In the genomic region with DNA sequence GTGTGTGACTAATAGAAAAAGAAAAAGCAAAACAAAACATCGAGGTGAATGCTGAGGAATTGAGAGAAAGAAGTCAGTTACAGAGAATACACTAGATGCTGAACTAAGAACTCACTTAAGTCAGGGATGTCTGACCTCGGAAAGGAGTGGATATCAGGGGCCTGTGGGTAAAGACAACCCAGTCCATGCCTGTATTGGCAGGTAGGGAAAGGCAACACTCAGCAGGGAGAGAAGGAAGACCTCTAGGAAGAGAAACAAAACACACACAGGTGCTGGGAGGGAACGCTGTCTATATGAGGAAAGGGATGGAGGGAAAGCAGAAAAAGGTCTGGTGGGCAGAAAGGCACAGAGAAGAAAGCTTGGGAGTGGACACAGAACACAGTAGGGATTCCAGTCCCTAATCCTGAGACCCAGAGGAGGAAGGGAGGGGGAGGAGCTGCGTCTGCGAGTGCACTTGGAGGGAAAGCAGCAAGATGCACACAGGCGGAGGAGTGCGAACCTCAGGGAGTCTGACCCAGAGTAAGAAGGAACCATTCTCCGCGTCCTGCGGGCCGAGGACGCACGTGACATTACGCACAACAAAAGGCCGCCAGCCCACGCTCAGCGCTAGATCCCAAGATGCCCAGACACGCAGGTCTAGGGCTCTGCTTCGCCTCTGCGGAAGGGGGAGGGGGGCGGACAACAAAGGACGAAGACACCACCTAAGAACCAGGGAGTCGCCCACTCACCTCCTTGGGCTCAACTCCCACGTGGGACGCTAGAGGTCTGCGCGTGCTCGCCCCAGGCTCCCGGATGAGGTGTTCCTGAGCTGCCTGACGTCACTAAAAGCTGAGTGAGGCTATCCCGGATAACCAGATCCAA, we compare ENCODE assay signal across 8 mouse cellular contexts. TPM values are rescaled to one million over a fixed set of nuclear protein-coding genes. Genes with fewer than 3 reads are reported as not detected.
A peak's percentile ranks its signal among the peaks of the same experiment; 100 is the strongest.
DNase-seq lines count a peak whose midpoint lies in the region; ATAC-seq lines count a peak whose summit lies in the region.

A gene (minus strand): TSS at position 770 of the 861 bp plus-strand sequence.

- peak within 1 kb of the TSS; percentile 39 for H3K27ac ChIP-seq in intestine, embryonic 15.5 days

- peaks cover 7% of the 10 kb centered on the region for H3K36me3 ChIP-seq in intestine, embryonic 15.5 days

- no peaks in the 10 kb centered on the region for H3K9me3 ChIP-seq in intestine, embryonic 15.5 days

- H3K9ac ChIP-seq in intestine, embryonic 15.5 days = peak within 1 kb of the TSS; percentile 48

- WGBS in intestine, embryonic 15.5 days = 4% methylated on average over 31 of the region's 31 CpGs

- ATAC-seq in intestine, embryonic 15.5 days = peak; percentile 98
- peak; percentile 89 for ATAC-seq in megakaryocyte, adult 5-6 weeks (ENCODE audit: poor library complexity, severe bottlenecking)

- H3K4me3 ChIP-seq in intestine, embryonic 15.5 days (replicated peaks) = peak within 1 kb of the TSS; percentile 42

- DNase-seq in adrenal gland, adult 8-10 months = peak; percentile 72
- DNase-seq in embryo, embryonic 10.5 days (ENCODE audit: low spot score) = peak; percentile 91
- DNase-seq in gonadal fat pad, adult 2 months (ENCODE audit: low read depth) = peak; percentile 16
- peak; percentile 82 to 90 for DNase-seq in left cerebral cortex, postnatal 10 days (ENCODE audit: extremely low spot score in 1 of 2, low spot score in 2 of 2)
- peak; percentile 87 to 90 for DNase-seq in right cerebral cortex, adult 2 months (ENCODE audit: low spot score in 2 of 2)
- DNase-seq in urinary bladder, adult 2 months (ENCODE audit: low spot score) = peak; percentile 45

- peak within 1 kb of the TSS; percentile 79 for H3K4me2 ChIP-seq in intestine, embryonic 15.5 days (replicated peaks)

- no peaks in the 10 kb centered on the region for H3K27me3 ChIP-seq in intestine, embryonic 15.5 days (replicated peaks)

- intact Hi-C loops in left cerebral cortex, postnatal 10 days (cut with DNase I) = no loop called here

- H3K4me1 ChIP-seq in intestine, embryonic 15.5 days (replicated peaks) = no peaks in the 10 kb centered on the region

RNA-seq across cellular contexts. Expression of the gene that starts here (rescaled TPM):
- 1 to 10 TPM; 6.0 to 7.8 (median 7.3) TPM for total RNA-seq in adrenal gland, adult 8-10 months (2022)
- 3.1 and 5.1 TPM in 2 replicates for polyA plus RNA-seq in gonadal fat pad, adult 2 months (2012; rRNA removed)
- polyA plus RNA-seq in intestine, embryonic 15.5 days (2015; fragmentation: Nextera tagmentation; extraction: Ambion mirVana) = 4.3 and 4.6 TPM in 2 replicates
- total RNA-seq in left cerebral cortex, postnatal 10 days (2021) = 10 to 100 TPM; 22.1 to 23.4 TPM
- 0.27 TPM in 1 of 2 replicates, not detected in the other for total RNA-seq in megakaryocyte, adult 5-6 weeks (2015)
- total RNA-seq in megakaryocyte, adult 5-6 weeks (2017) = 0.04 and 0.12 TPM in 2 replicates
- 3.2 and 3.8 TPM in 2 replicates for polyA plus RNA-seq in urinary bladder, adult 2 months (2012; rRNA removed)

Comparison
In these comparisons a context has a peak if more than half of its experiments do, and no peak if none do; other contexts are left out.
1. Peak in every context shown above with its lines: DNase-seq, ATAC-seq, H3K4me3 ChIP-seq and H3K27ac ChIP-seq.
2. RNA of the gene that starts here (total RNA-seq): 22.1 to 23.4 TPM in left cerebral cortex, postnatal 10 days and 6.0 to 7.8 TPM in adrenal gland, adult 8-10 months; 0.04 to 0.27 TPM in megakaryocyte, adult 5-6 weeks; every median in the first group is over 4 times any median in the second.
3. Peak in ATAC-seq in megakaryocyte, adult 5-6 weeks; RNA of the gene not detected or under 1 TPM.
4. DNase-seq: peak in every context shown above with its lines; median percentile 91 in embryo, embryonic 10.5 days; 88 in right cerebral cortex, adult 2 months; 86 in left cerebral cortex, postnatal 10 days; 72 in adrenal gland, adult 8-10 months; 45 in urinary bladder, adult 2 months; 16 in gonadal fat pad, adult 2 months.